Mouse (Mus musculus) adrenal gland, postnatal 14 days (tissue): ENCODE data around the gene Cutal. TPM values are rescaled to one million over a fixed set of nuclear protein-coding genes. Genes with fewer than 3 reads are reported as not detected.

Experiments
- DNase-seq: peaks from one replicate; pipeline ENCODE4 v3.0.0; 2021; ENCODE audit warnings: mixed read lengths
- total RNA-seq: library from RNA; stranded (reverse); gene quantifications from 2 replicates; pipeline ENCODE4 v1.2.3, GENCODE M21; 2021

The Cutal gene
- total RNA-seq, 1 experiment from 2014 or later, result 6.5 TPM

GRCm38 (mm10) chr2:34884186-34884585 is 10.0 kb downstream of the Cutal start:
- no peak for DNase-seq

GRCm38 (mm10) chr2:34893950-34894349 is 19.8 kb downstream of the Cutal start:
- DNase-seq, result no peak

- no peak for DNase-seq
These were observed 21.4 kb downstream of the Cutal start for GRCm38 (mm10) chr2:34895503-34896113.

- DNase-seq, result no peak
These were observed 22.7 kb downstream of the Cutal start for GRCm38 (mm10) chr2:34896821-34897460.

GRCm38 (mm10) chr2:34897820-34898219 is 23.6 kb downstream of the Cutal start:
- DNase-seq, result peak; percentile 72

- DNase-seq, result no peak
These were observed 25.5 kb downstream of the Cutal start for GRCm38 (mm10) chr2:34899682-34900081.

- peak; percentile 64 for DNase-seq
These were observed 26.2 kb downstream of the Cutal start for GRCm38 (mm10) chr2:34900412-34900811.

- DNase-seq, result no peak
These were observed 27.5 kb downstream of the Cutal start for GRCm38 (mm10) chr2:34901726-34902125.

GRCm38 (mm10) chr2:34902731-34903130 is 28.5 kb downstream of the Cutal start:
- DNase-seq, result no peak

- DNase-seq, result no peak
These were observed 29.0 kb downstream of the Cutal start for GRCm38 (mm10) chr2:34903191-34903590.

GRCm38 (mm10) chr2:34903652-34904405 is 29.6 kb downstream of the Cutal start:
- no peak for DNase-seq

- peak; percentile 99 for DNase-seq
These were observed 30.8 kb downstream of the Cutal start for GRCm38 (mm10) chr2:34904849-34905542.

GRCm38 (mm10) chr2:34906426-34906825 is 32.2 kb downstream of the Cutal start:
- peak; percentile 58 for DNase-seq

- DNase-seq, result peak; percentile 73
These were observed 32.8 kb downstream of the Cutal start for GRCm38 (mm10) chr2:34906861-34907604.

GRCm38 (mm10) chr2:34909719-34910118 is 35.5 kb downstream of the Cutal start:
- DNase-seq, result no peak

- no peak for DNase-seq
These were observed 37.7 kb downstream of the Cutal start for GRCm38 (mm10) chr2:34911871-34912270.

- no peak for DNase-seq
These were observed 38.4 kb downstream of the Cutal start for GRCm38 (mm10) chr2:34912613-34913012.

- DNase-seq, result peak; percentile 72
These were observed 39.2 kb downstream of the Cutal start, which contains the start of gene Phf19 for GRCm38 (mm10) chr2:34913218-34914068. Phf19 (minus strand) TSS chr2:34914026.

GRCm38 (mm10) chr2:34914069-34914822 is 40.0 kb downstream of the Cutal start:
- peak; percentile 66 for DNase-seq

- no peak for DNase-seq
These were observed 40.6 kb downstream of the Cutal start for GRCm38 (mm10) chr2:34914823-34915082.
